Mouse (Mus musculus): ENCODE data around the gene Lxn.

Gene Lxn

DNA sequence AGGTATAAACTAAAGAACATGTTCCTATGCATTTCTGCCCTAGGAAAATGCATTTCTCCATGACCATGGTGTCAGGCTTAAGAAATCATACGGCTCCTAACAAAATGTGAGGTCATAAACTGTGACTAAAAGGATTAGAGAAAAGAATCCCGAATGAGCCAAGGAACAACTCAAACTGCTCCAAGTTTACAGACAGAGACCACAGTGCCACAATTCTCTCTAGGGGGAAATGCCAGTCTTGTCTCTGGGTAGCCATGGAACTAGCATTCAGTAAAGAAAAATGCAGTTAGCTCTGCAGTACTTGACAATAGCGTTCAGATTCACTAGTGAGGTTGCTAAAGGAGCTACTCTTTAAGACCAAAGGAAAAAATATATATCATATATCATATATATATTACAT is 3.8 kb downstream of the Lxn start:
- DNase-seq = no peak

- DNase-seq = no peak
Observed at GRCm38 (mm10) chr3:67450601-67451210, 13.0 kb downstream of the Lxn start.

GRCm38 (mm10) chr3:67449660-67450059 is 14.1 kb downstream of the Lxn start:
- peak; percentile 18 for DNase-seq

DNA sequence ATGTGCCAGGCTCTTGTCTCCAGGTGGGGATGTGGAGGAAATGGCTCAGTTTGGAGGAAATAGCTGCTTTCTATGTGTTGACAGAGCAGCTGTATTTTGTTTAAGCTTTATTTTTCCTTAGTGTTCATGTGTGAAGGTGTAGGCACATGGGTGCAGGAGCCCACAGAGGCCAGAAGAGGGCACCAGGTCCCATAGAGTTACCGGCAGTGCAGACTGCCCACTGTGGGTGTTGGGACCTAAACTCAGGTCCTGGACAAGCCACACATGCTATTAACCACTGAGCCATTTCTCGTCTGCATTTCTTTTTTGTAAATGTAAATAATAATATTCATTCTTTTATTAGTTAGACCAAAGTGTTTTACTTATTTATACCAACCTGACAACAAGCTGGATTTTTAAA is 16.6 kb downstream of the Lxn start:
- no peak for DNase-seq

DNA sequence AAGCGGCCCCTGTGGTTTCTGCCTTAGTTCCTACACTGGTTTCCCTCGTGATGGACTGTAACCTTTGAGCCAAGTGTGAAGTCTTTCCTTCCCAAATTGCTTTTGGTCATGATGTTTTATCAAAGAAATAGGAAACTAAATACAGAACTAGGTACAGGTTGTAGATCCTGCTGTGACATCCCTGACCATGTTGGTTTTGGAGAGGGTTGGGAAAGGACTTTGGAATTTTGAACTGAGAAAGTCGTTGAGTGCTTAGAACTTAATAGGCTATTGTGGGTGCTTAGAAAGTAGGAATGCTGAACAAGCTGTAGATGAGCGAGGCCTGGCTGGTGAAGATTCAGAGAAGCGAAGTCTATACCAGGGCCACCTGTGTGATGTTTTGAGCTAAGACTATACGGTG is 29.7 kb downstream of the Lxn start:
- DNase-seq = no peak

DNA sequence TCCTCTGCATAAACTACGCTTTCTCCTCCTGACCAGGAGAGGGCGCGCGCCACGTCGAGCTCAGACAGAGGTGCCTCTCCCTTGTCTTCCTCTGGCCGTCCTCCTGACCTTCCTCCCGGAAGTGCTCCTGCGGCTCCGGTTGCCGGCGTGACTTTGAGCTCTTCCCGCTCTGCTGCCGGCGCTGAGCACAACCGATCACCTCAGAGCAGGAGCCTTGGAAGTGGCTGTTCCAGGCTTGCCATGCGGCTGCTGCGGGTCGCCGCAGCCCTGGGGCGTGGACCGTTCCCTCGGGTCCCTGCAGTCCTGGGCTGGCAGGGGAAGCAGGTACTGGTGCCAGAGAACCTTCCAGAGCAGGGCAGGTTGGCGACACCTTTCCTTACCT is 33.7 kb downstream of the Lxn start, which contains the start of gene Gfm1:
TSS of gene Gfm1 (plus strand) at position 98 of the 382 bp plus-strand sequence.
- peak; percentile 88 for DNase-seq

GRCm38 (mm10) chr3:67429338-67429998 is 34.3 kb downstream of the Lxn start:
- no peak for DNase-seq

All from right cerebral cortex, postnatal 25 days (tissue).